Mouse (Mus musculus) CD4-positive, CD25-positive, alpha-beta regulatory T cell, adult 2 months (primary cell): ENCODE data around the gene Nfia.
A peak's percentile ranks its signal among the peaks of the same experiment; 100 is the strongest.

Experiments used
- DNase-seq: peaks from one replicate; pipeline ENCODE4 v3.0.0-alpha.2; 2012; ENCODE audit warnings: low read depth, low spot score

Nfia gene

GRCm38 (mm10) chr4:97766100-97766499 lies 6.4 kb upstream of the Nfia start:
- no peak for DNase-seq

GRCm38 (mm10) chr4:97767025-97767424 lies 5.5 kb upstream of the Nfia start:
- DNase-seq: no peak

GRCm38 (mm10) chr4:97767516-97767915 lies 5.0 kb upstream of the Nfia start:
- no peak for DNase-seq

GRCm38 (mm10) chr4:97769861-97770260 lies 2.7 kb upstream of the Nfia start:
- no peak for DNase-seq

DNA sequence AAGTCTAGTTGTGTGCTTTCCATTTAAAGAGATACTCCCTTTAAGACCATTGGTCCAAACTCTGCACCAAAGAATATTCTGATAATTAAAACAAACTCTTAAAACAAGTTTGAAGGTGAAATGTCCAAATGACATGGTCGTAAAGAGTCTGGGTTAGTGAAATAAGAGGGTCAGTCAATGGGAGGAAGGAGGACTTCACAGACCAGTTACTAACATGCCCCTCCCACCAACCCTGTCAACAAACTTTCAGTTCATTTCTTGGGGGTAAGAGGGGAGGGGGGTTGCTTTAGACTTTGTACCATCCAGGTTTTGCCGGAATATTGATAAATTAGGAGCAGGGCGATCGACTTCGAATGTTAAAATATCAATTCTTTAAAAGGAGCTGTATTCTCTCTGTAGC lies 1.1 kb upstream of the Nfia start:
- DNase-seq: no peak

DNA sequence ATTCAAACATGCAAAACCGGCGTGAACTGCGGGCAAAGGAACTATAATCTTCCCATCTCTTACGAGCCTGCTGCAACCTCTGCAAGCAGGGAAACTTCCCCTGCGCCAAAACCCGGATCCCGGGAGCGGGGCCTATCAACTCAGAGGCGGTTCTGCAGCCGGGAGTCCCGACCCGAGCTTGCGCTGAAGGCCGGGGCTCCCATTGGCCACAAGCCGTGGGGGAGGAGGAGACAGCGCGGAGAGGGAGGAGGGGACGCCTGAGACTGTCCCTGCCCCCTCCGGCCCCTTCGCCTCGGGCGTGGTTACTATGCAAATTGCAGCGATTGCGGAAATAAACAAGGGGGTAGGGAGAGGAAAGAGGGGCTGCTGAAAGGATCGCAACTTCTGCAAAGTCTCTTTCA lies 450 bp upstream of the Nfia start:
- peak; percentile 97 for DNase-seq

DNA sequence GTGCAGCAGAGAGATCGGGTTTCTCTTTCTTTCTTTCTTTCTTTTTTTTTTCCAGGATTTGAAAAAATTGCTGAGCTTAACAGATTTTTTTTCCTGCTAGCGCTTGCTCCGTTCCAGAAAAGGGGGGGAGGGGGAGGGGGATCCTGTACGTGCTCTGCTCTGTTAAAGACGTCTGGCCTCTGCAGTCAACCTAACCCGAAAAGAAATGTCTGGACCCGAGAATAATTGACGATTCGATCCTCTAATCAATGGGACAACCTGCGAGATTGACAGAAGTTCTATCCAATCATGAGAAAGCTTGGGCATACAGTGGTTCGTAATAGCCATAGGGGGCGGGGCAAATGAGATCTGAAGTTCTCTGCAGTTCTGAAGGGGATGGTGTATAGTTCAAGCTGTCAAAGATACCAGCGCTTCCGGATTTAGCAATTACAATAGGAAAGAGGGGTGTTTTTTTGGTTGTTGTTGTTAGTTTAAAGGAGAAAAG lies 618 bp downstream of the Nfia start:
- peak; percentile 98 for DNase-seq

GRCm38 (mm10) chr4:97773791-97774190 lies 1.3 kb downstream of the Nfia start:
- DNase-seq: no peak

- no peak for DNase-seq
Measured at GRCm38 (mm10) chr4:97774446-97774950, 2.0 kb downstream of the Nfia start.

- DNase-seq: peak; percentile 38
Measured at GRCm38 (mm10) chr4:97775059-97775458, 2.5 kb downstream of the Nfia start.

- no peak for DNase-seq
Measured at GRCm38 (mm10) chr4:97775494-97776265, 3.1 kb downstream of the Nfia start.

DNA sequence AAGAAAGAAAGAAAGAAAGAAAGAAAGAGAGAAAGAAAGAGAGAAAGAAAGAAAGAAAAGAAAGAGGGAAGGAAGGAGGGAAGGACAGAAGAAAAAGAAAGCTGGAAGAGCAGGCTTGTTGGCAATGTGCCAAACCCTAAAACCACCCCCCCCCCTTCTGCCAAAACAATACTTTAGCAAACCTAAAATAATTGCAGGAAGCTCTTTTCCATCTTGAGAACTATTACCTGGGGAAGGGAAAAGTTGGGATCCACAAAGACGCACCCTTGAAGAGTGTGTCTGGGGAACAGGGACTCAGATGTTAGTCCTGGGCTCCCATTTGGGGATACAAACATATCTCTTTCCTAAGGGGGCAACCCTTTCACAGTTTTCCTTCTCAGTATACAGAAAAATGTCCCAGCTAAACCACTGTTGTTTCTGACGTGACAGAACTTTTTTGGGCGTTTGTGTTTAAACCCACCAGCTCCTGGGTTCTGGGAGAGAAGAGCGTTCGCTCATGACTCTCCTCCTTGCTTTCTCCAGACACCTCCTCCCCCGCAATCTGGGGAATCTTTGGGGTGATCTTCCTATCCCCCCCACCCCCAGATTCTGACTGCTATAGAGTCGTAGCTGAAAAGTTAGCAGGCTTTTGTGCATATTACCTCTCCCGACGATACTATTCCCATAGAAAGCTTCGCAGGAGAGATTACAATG lies 4.0 kb downstream of the Nfia start:
- DNase-seq: no peak

- peak; percentile 52 for DNase-seq
Measured at GRCm38 (mm10) chr4:97777081-97777705, 4.7 kb downstream of the Nfia start.

DNA sequence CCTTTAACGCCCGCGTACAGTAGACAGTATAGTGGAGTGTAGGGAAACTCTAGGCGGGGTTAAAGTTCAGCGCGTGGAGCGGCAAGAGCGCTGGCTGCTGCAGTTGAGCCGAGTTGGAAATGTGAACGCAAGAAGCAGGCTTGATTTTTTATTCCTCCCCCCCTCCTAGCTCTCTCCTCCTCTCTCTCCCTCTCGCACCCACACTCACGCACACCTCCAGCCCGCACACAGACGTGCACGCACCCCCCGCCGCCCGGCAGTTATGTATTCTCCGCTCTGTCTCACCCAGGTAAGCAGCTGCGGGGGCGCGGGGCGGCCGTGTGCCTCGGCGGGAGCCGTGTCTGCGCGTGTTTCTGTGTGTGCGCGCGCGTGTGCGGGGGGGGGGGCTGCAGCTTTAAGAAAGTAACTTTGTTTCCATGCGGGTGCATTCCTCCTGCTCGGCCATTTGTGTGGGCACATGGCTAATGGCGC lies 5.2 kb downstream of the Nfia start, which contains the start of gene E130114P18Rik:
TSS of gene E130114P18Rik (minus strand) at position 373 of the 471 bp plus-strand sequence.
- DNase-seq: peak; percentile 61

- DNase-seq: peak; percentile 28
Measured at GRCm38 (mm10) chr4:97778211-97779002, 5.9 kb downstream of the Nfia start.

- DNase-seq: no peak
Measured at GRCm38 (mm10) chr4:97779003-97779930, 6.7 kb downstream of the Nfia start.

GRCm38 (mm10) chr4:97780024-97780423 lies 7.5 kb downstream of the Nfia start:
- DNase-seq: no peak

- DNase-seq: no peak
Measured at GRCm38 (mm10) chr4:97780666-97781435, 8.3 kb downstream of the Nfia start.

DNA sequence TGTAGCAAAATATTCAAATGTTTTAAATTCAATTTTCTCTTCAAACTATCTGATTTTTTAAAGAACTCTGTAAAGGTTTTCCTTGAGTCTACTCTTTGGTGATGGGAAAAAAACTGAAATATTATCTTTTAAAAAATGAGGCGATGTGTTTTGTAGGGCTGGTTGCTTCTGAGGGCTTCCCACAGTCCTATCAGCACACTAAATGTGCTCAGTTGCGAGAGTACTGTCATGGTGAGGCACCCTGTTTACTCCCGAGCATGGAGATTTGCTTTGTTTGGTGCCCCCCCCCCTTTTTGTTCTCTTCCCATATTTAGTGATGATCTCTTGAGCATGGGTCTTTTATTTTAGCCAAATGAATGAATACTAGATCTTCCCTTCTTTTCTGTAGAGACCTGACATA lies 9.5 kb downstream of the Nfia start:
- no peak for DNase-seq
